Mouse (Mus musculus) retina, postnatal 7 days (tissue): ENCODE results near the gene Dpy19l3.

Experiments used
- DNase-seq: peaks from one replicate; pipeline ENCODE4 v3.0.0-alpha.2; 2012; ENCODE audit warnings: low read depth, low spot score

Gene Dpy19l3

GRCm38 (mm10) chr7:35754033-35754885 is at the start of gene Dpy19l3:
Dpy19l3 (minus strand) TSS chr7:35754454.
- peak; percentile 59 for DNase-seq

GRCm38 (mm10) chr7:35802906-35803595 is 48.8 kb upstream of the Dpy19l3 start, which contains the start of gene Zfp507:
Zfp507 (minus strand) TSS chr7:35803003.
- DNase-seq: peak; percentile 82

GRCm38 (mm10) chr7:35802201-35802905 is 48.1 kb upstream of the Dpy19l3 start:
- peak; percentile 39 for DNase-seq

GRCm38 (mm10) chr7:35796123-35796522 is 41.9 kb upstream of the Dpy19l3 start:
- DNase-seq: no peak

GRCm38 (mm10) chr7:35794145-35794664 is 40.0 kb upstream of the Dpy19l3 start:
- no peak for DNase-seq

GRCm38 (mm10) chr7:35792150-35792848 is 38.0 kb upstream of the Dpy19l3 start:
- DNase-seq: no peak

GRCm38 (mm10) chr7:35790926-35791325 is 36.7 kb upstream of the Dpy19l3 start:
- no peak for DNase-seq

GRCm38 (mm10) chr7:35790201-35790600 is 35.9 kb upstream of the Dpy19l3 start:
- DNase-seq: no peak

- no peak for DNase-seq
Measured at GRCm38 (mm10) chr7:35785579-35785978, 31.3 kb upstream of the Dpy19l3 start.

- no peak for DNase-seq
Measured at GRCm38 (mm10) chr7:35782252-35782651, 28.0 kb upstream of the Dpy19l3 start.

GRCm38 (mm10) chr7:35774127-35774526 is 19.9 kb upstream of the Dpy19l3 start:
- DNase-seq: no peak

GRCm38 (mm10) chr7:35772347-35772746 is 18.1 kb upstream of the Dpy19l3 start:
- DNase-seq: no peak

GRCm38 (mm10) chr7:35771106-35771505 is 16.9 kb upstream of the Dpy19l3 start:
- DNase-seq: no peak

GRCm38 (mm10) chr7:35770122-35770521 is 15.9 kb upstream of the Dpy19l3 start:
- DNase-seq: no peak

- DNase-seq: no peak
Measured at GRCm38 (mm10) chr7:35764461-35764860, 10.2 kb upstream of the Dpy19l3 start.

- no peak for DNase-seq
Measured at GRCm38 (mm10) chr7:35761801-35762200, 7.5 kb upstream of the Dpy19l3 start.

- DNase-seq: no peak
Measured at GRCm38 (mm10) chr7:35759602-35760001, 5.3 kb upstream of the Dpy19l3 start.

GRCm38 (mm10) chr7:35756510-35757440 is 2.5 kb upstream of the Dpy19l3 start:
- DNase-seq: no peak

- DNase-seq: no peak
Measured at GRCm38 (mm10) chr7:35754886-35755168, 573 bp upstream of the Dpy19l3 start.

GRCm38 (mm10) chr7:35753319-35754032 is 778 bp downstream of the Dpy19l3 start:
- DNase-seq: no peak
